Mouse (Mus musculus) lung, adult 2 months (tissue): Measurements from ENCODE around the gene Krtap3-1. TPM values are rescaled to one million over a fixed set of nuclear protein-coding genes. Genes with fewer than 3 reads are reported as not detected.
"Not testable (repeated sequence)": the region's sequence is repeated elsewhere in the genome, so short reads cannot be mapped to it uniquely, and the experiment has no call there.

ENCODE experiments used
- DNase-seq: peaks from one replicate; pipeline ENCODE4 v3.0.0; 2022
- H3K4me1 ChIP-seq: fragments of 200-500 bp; 2 replicates; pipeline ENCODE4 v1.6.1; 2011; ENCODE audit warnings: low read length; ENCODE audit not compliant: control insufficient read depth, insufficient read depth
- H3K4me3 ChIP-seq: fragments of 200-500 bp; replicated peaks from 2 replicates; pipeline ENCODE3; 2011; ENCODE audit warnings: low read depth, mild to moderate bottlenecking, control low read depth, low read length; ENCODE audit errors: extremely low read depth
- CTCF ChIP-seq: fragments of 200-500 bp; IDR thresholded peaks from 2 replicates; pipeline ENCODE4 v1.5.1; 2011; ENCODE audit warnings: mild to moderate bottlenecking, low read length, control low read depth; ENCODE audit not compliant: insufficient read depth
- POLR2A ChIP-seq: fragments of 200-500 bp; IDR thresholded peaks from 2 replicates; pipeline ENCODE4 v1.6.1; 2011; ENCODE audit warnings: low read depth, mild to moderate bottlenecking, control low read depth, low read length, borderline replicate concordance; ENCODE audit errors: extremely low read depth
- WGBS: fragments of 180-500 bp; shearing (Covaris S2); methylation state at CpG from one replicate; pipeline ENCODE4 v1.1.7; 2018; 5-methylcytosine and 5-hydroxymethylcytosine counted together
- polyA plus RNA-seq: library from polyadenylated mRNA; depleted of rRNA; stranded (reverse); fragments of >200 nt; gene quantifications from 2 replicates; pipeline ENCODE4 v1.2.3, GENCODE M21; 2012; rRNA removed

Krtap3-1 gene
- polyA plus RNA-seq: not detected in 2 replicates

- Histone ChIP-seq H3K4me1 (no peaks in the 10 kb centered on the region), H3K4me3 (no peak within 1 kb of the TSS)
- 95% methylated on average over 7 of the region's 7 CpGs for WGBS
- TF ChIP-seq POLR2A: no peak
- no peak for TF ChIP-seq CTCF
- DNase-seq: no peak
These were observed at the start of gene Krtap3-1 for GRCm38 (mm10) chr11:99566530-99566929. Gene Krtap3-1 (minus strand): TSS chr11:99566630.

- Histone ChIP-seq H3K4me1 (no peaks in the 10 kb centered on the region), H3K4me3 (no peak within 1 kb of the TSS)
- no peak for TF ChIP-seq POLR2A
- TF ChIP-seq CTCF: no peak
- DNase-seq: no peak
- 58% methylated on average over 3 of the region's 3 CpGs for WGBS
These were observed 48.5 kb upstream of the Krtap3-1 start, which contains the start of gene Krtap2-4 for GRCm38 (mm10) chr11:99614796-99615363. Gene Krtap2-4 (minus strand): TSS chr11:99614846.

GRCm38 (mm10) chr11:99610089-99610488, 43.7 kb upstream of the Krtap3-1 start, which contains the start of gene Gm11937:
Gene Gm11937 (minus strand): TSS chr11:99610189.
- H3K4me1 ChIP-seq, H3K4me3 ChIP-seq, DNase-seq: not testable (repeated sequence)
- WGBS: 41% methylated on average over 2 of the region's 2 CpGs

- no peak for TF ChIP-seq POLR2A
- no peak for TF ChIP-seq CTCF
- H3K4me3 ChIP-seq: no peak overlapping the region
- H3K4me1 ChIP-seq: no peaks in the 10 kb centered on the region
- DNase-seq: no peak
- 77% methylated on average over 1 of the region's 1 CpGs for WGBS
These were observed 42.7 kb upstream of the Krtap3-1 start for GRCm38 (mm10) chr11:99609126-99609525.

- WGBS: 48% methylated on average over 1 of the region's 1 CpGs
- not testable (repeated sequence) for DNase-seq, H3K4me1 ChIP-seq, H3K4me3 ChIP-seq
These were observed 36.8 kb upstream of the Krtap3-1 start, which contains the start of gene Gm11938 for GRCm38 (mm10) chr11:99603208-99603607. Gene Gm11938 (minus strand): TSS chr11:99603308.

- not testable (repeated sequence) for H3K4me3 ChIP-seq, H3K4me1 ChIP-seq, DNase-seq
- 71% methylated on average over 6 of the region's 6 CpGs for WGBS
These were observed 31.3 kb upstream of the Krtap3-1 start, which contains the start of gene Krtap9-3 for GRCm38 (mm10) chr11:99597742-99598141. Gene Krtap9-3 (minus strand): TSS chr11:99598105.

GRCm38 (mm10) chr11:99590981-99591380, 24.6 kb upstream of the Krtap3-1 start, which contains the start of gene Krtap1-3:
Gene Krtap1-3 (minus strand): TSS chr11:99591339.
- WGBS: 76% methylated on average over 6 of the region's 6 CpGs
- no peak for TF ChIP-seq CTCF
- no peak for TF ChIP-seq POLR2A
- H3K4me1 ChIP-seq: no peaks in the 10 kb centered on the region
- no peak for DNase-seq
- no peak within 1 kb of the TSS for H3K4me3 ChIP-seq

DNA sequence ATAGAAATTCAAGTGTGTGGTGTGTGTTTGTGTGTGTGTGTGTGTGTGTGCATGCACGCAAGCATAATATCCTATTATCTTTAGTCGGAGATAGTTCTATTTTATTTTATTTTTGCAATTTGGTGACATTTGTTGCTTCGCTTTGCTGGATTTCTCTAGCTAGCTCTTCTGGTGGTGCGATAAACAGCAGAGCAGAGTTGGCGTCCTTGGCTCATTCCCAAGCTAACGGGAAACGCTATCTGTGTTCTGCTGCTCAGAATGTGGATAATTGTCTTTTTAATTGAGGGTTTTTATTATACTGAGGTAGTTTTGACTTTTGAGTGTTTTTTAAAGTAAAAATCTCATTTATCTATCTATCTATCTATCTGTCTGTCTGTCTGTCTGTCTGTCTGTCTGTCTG, 18.7 kb upstream of the Krtap3-1 start:
- WGBS: 78% methylated on average over 7 of the region's 7 CpGs
- Histone ChIP-seq H3K4me1 (no peaks in the 10 kb centered on the region), H3K4me3 (no peak overlapping the region)
- DNase-seq: no peak
- no peak for TF ChIP-seq CTCF
- TF ChIP-seq POLR2A: no peak

DNA sequence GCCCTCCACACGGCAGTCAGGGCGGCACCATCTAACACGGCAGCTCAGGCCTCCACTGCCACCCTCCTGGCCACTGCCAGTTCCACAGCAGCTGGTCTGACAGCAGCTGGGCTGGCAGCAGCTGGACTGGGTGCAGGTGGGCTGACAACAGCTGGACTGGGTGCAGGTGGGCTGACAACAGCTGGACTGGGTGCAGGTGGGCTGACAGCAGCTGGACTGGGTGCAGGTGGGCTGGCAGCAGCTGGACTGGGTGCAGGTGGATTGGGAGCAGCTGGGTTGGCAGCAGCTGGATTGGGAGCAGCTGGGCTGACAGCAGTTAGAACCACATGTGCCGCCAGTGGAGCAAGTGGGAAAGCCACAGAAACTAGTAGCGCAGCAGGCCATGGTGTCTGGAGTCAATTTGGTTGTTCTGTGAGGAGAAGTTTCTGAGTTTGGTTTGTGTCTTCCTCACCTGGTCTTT, 16.8 kb upstream of the Krtap3-1 start, which contains the start of gene Krtap1-4:
Krtap1-4 (minus strand) TSS at position 410 of the 460 bp plus-strand sequence.
- no peak for TF ChIP-seq POLR2A
- TF ChIP-seq CTCF: no peak
- 75% methylated on average over 5 of the region's 5 CpGs for WGBS
- no peak within 1 kb of the TSS for H3K4me3 ChIP-seq
- H3K4me1 ChIP-seq: no peaks in the 10 kb centered on the region
- no peak for DNase-seq

DNA sequence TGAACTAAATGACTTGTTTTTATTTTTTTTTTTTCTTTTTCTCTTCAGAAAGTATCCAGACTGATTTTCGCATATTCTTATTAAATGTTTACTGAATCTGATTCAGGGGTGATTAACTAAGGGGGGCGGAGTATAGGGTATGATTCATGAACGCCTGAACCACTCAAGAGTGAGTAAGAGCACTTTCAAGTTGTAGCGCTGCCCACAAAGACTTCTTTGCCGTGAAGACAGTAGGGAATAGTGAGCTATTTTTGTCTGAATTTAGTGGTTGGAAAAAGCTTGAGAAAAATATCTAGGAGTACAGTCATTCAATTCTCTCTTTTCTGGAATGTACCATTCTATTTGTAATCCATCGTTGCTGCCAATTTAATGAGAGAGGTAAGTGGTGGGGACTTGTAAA, 15.1 kb upstream of the Krtap3-1 start:
- Histone ChIP-seq H3K4me1 (no peaks in the 10 kb centered on the region), H3K4me3 (no peak overlapping the region)
- WGBS: 69% methylated on average over 6 of the region's 6 CpGs
- no peak for DNase-seq
- TF ChIP-seq POLR2A (no peak), CTCF (no peak)
